ENCODE assay signal across 11 mouse cellular contexts in genomic region chr17:69769002-69769421, GRCm38 (mm10).
DNase-seq lines count a peak whose midpoint lies in the region; ATAC-seq lines count a peak whose summit lies in the region.
"Had no signal": no experiment of that assay in that cellular context is flagged by ENCODE, and none has a peak within 500 bp of the region (broad histone marks: within the 10 kb centered on the region; RNA-seq: fewer than 3 reads in every experiment).

No protein-coding gene starts in this region.

- peak; percentile 20 to 38 for DNase-seq in cerebellum, adult 18-20 months
- DNase-seq in embryonic facial prominence, embryonic 10.5 days (ENCODE audit: low spot score): peak; percentile 10
- DNase-seq in layer of hippocampus, adult 9-11 months: peak; percentile 85
- DNase-seq in adrenal gland, adult (ENCODE audit: inconsistent age in 2 of 2, low spot score in 1 of 2): no peak
- no peak for DNase-seq in ovary, adult 18-20 months (ENCODE audit: low spot score)
- DNase-seq: gastrocnemius, postnatal 14 days had no signal

- WGBS in embryonic facial prominence, embryonic 10.5 days: 80% methylated on average over 8 of the region's 8 CpGs
- 47% methylated on average over 8 of the region's 8 CpGs for WGBS in midbrain, embryonic 16.5 days

- H3K4me1 ChIP-seq in embryonic facial prominence, embryonic 10.5 days: no peaks in the 10 kb centered on the region
- no peaks in the 10 kb centered on the region for H3K4me1 ChIP-seq in midbrain, embryonic 16.5 days (ENCODE audit: control insufficient read depth, insufficient read depth, low read length)
- H3K4me1 ChIP-seq: megakaryocyte, embryonic 14.5 days had no signal

- H3K9me3 ChIP-seq in embryonic facial prominence, embryonic 10.5 days: no peaks in the 10 kb centered on the region
- H3K9me3 ChIP-seq in midbrain, embryonic 16.5 days (replicated peaks; ENCODE audit: control insufficient read depth, low read length, poor library complexity, severe bottlenecking): no peaks in the 10 kb centered on the region

- H3K27ac ChIP-seq in embryonic facial prominence, embryonic 10.5 days (replicated peaks): no peak overlapping the region
- no peak overlapping the region for H3K27ac ChIP-seq in midbrain, embryonic 16.5 days (ENCODE audit: low read length)

- H3K4me2 ChIP-seq in midbrain, embryonic 16.5 days (ENCODE audit: low read length): no peak overlapping the region
- H3K4me2 ChIP-seq: liver, embryonic 11.5 days had no signal

- H3K36me3 ChIP-seq in embryonic facial prominence, embryonic 10.5 days (replicated peaks): no peaks in the 10 kb centered on the region
- H3K36me3 ChIP-seq in midbrain, embryonic 16.5 days (ENCODE audit: control insufficient read depth, insufficient read depth, low read length): no peaks in the 10 kb centered on the region

- no peaks in the 10 kb centered on the region for H3K27me3 ChIP-seq in embryonic facial prominence, embryonic 10.5 days (replicated peaks; ENCODE audit: low read depth, poor library complexity, severe bottlenecking)
- H3K27me3 ChIP-seq in midbrain, embryonic 16.5 days (ENCODE audit: control insufficient read depth, insufficient read depth, low read depth, low read length): no peaks in the 10 kb centered on the region
- H3K27me3 ChIP-seq: megakaryocyte, embryonic 14.5 days had no signal

- no peak for ATAC-seq in cerebellum, adult (ENCODE audit: insufficient number of reproducible peaks, low FRiP score, low TSS enrichment)
- peak; percentile 45; the same call in 1 of the 2 replicates for ATAC-seq in midbrain, embryonic 16.5 days
- no peak for ATAC-seq in granulocyte monocyte progenitor cell, adult 5-6 weeks (replicated peaks; ENCODE audit: poor library complexity, severe bottlenecking)

- H3K9ac ChIP-seq in midbrain, embryonic 16.5 days (ENCODE audit: low read depth, low read length): no peak overlapping the region

- no peak overlapping the region for H3K4me3 ChIP-seq in embryonic facial prominence, embryonic 10.5 days
- no peak overlapping the region for H3K4me3 ChIP-seq in midbrain, embryonic 16.5 days (ENCODE audit: low read depth, low read length)
- H3K4me3 ChIP-seq: megakaryocyte, embryonic 14.5 days had no signal

Comparison
In these comparisons a context has a peak if more than half of its experiments do, and no peak if none do; other contexts are left out.
1. DNase-seq: peak in cerebellum, adult 18-20 months (2 of 2), embryonic facial prominence, embryonic 10.5 days (single experiment) and layer of hippocampus, adult 9-11 months (single experiment); none in adrenal gland, adult (0 of 2) and ovary, adult 18-20 months (single experiment).